Mouse (Mus musculus) kidney, postnatal 0 days (tissue): ENCODE data around the gene Samd11. TPM values are rescaled to one million over a fixed set of nuclear protein-coding genes. Genes with fewer than 3 reads are reported as not detected.

ENCODE experiments used
- ATAC-seq: fragments of 200-750 bp; cut with Nextera tagmentation; replicated peaks from 2 replicates; pipeline ENCODE4 v1.8.0; 2017; ENCODE audit warnings: low read depth, moderate number of reproducible peaks, moderate TSS enrichment, moderate library complexity; ENCODE audit not compliant: low FRiP score
- DNase-seq: peaks from one replicate; pipeline ENCODE4 v3.0.0-alpha.2; 2016; ENCODE audit warnings: low spot score
- H3K27ac ChIP-seq: fragments of 300-500 bp; sonication (generic); 2 replicates; pipeline ENCODE4 v1.5.1; 2014; ENCODE audit warnings: mild to moderate bottlenecking
- H3K27me3 ChIP-seq: fragments of 300-500 bp; sonication (generic); 2 replicates; pipeline ENCODE4 v1.6.1; 2014; ENCODE audit warnings: low read length, mixed read lengths; ENCODE audit not compliant: insufficient read depth
- H3K36me3 ChIP-seq: fragments of 300-500 bp; sonication (generic); 2 replicates; pipeline ENCODE4 v1.6.1; 2014; ENCODE audit warnings: low read length, mixed read lengths; ENCODE audit not compliant: insufficient read depth
- H3K4me1 ChIP-seq: fragments of 300-500 bp; sonication (generic); replicated peaks from 2 replicates; pipeline ENCODE4 v1.6.1; 2014; ENCODE audit warnings: antibody characterized with exemption, low read length, mixed read lengths; ENCODE audit not compliant: insufficient read depth
- H3K4me2 ChIP-seq: fragments of 300-500 bp; sonication (generic); 2 replicates; pipeline ENCODE4 v1.6.1; 2014; ENCODE audit warnings: mild to moderate bottlenecking, low read length, moderate library complexity, mixed read lengths
- H3K4me3 ChIP-seq: fragments of 300-500 bp; sonication (generic); replicated peaks from 2 replicates; pipeline ENCODE4 v1.5.1; 2014; ENCODE audit warnings: low read depth, low read length
- H3K9ac ChIP-seq: fragments of 300-500 bp; sonication (generic); 2 replicates; pipeline ENCODE4 v1.6.1; 2014; ENCODE audit warnings: low read depth, low read length
- H3K9me3 ChIP-seq: fragments of 300-500 bp; sonication (generic); replicated peaks from 2 replicates; pipeline ENCODE4 v1.6.1; 2016; ENCODE audit warnings: low read length, inconsistent platforms, mixed read lengths
- CTCF ChIP-seq: IDR thresholded peaks from 2 replicates; pipeline ENCODE4 v1.5.1; 2016; ENCODE audit warnings: antibody characterized with exemption, low read depth, mild to moderate bottlenecking, moderate library complexity
- WGBS: fragments of 180-500 bp; shearing (Covaris S2); extraction: QIAGEN DNeasy Blood & Tissue Kit; methylation state at CpG from one replicate; pipeline ENCODE4 v1.1.7; 2014; 5-methylcytosine and 5-hydroxymethylcytosine counted together
- polyA plus RNA-seq: library from polyadenylated mRNA; unstranded; fragments of >200 nt; fragmentation: Nextera tagmentation; extraction: Ambion mirVana; gene quantifications from 2 replicates; pipeline ENCODE4 v1.2.1, GENCODE M21; 2015

Samd11 gene
- polyA plus RNA-seq, result not detected in 2 replicates

DNA sequence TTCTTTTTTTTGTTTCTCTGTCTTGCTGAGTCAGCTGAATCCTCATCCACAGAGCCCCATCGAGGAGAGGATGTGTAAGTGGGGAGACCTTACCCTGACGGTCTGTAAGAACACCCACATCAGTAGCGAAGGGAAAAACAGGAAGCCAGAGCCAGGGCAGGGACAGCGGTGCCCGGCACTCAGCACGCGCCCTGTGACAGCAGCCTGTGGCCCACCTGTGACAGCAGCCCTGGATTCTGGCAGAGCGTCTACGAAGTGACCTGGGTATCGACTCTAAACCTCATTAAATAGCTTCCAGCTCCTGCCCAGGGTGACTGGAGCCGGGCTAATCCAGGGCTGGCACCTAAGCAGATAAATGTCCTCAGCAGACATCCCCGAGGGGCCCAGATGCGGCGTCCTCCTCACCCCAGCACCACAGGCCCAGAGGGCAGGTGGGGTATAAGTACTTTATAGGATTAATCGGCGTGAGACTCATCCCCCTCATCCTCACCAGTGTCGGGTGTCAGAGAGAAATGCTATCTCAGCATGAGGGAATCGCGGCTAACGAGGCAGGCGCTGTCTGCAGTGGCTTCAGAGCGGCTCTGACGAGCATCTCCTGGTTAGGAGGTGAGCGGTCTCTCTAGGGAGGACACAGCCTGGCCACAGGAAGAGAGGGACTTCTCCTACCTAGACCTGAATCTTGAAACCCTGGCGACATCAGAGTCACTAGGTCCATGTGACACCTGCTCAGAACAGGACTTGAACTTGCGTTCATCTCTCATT lies at the start of gene Samd11:
Samd11 (minus strand) TSS at position 580 of the 762 bp plus-strand sequence.
- Histone ChIP-seq H3K36me3 (no peaks in the 10 kb centered on the region), H3K27me3 (peaks cover 16% of the 10 kb centered on the region), H3K9ac (no peak within 1 kb of the TSS), H3K27ac (no peak within 1 kb of the TSS), H3K4me1 (0 out of 2 replicates have a peak, but pooled peaks cover 7% of the 10 kb centered on the region), H3K9me3 (no peaks in the 10 kb centered on the region), H3K4me3 (peak within 1 kb of the TSS; percentile 26; the same call in 1 of the 2 replicates), H3K4me2 (peak within 1 kb of the TSS; percentile 21; the same call in 1 of the 2 replicates)
- TF ChIP-seq CTCF, result no peak
- ATAC-seq (no peak; the same call in 1 of the 2 replicates), DNase-seq (no peak)
- 6% methylated on average over 26 of the region's 26 CpGs for WGBS

GRCm38 (mm10) chr4:156254361-156255077 lies 938 bp downstream of the Samd11 start:
- Histone ChIP-seq H3K4me1 (0 out of 2 replicates have a peak, but pooled peaks cover 7% of the 10 kb centered on the region), H3K4me2 (peak overlapping the region; percentile 21; the same call in 1 of the 2 replicates), H3K27ac (no peak overlapping the region), H3K9me3 (no peaks in the 10 kb centered on the region), H3K27me3 (peaks cover 16% of the 10 kb centered on the region), H3K9ac (no peak overlapping the region), H3K36me3 (no peaks in the 10 kb centered on the region), H3K4me3 (peak overlapping the region; percentile 26)
- WGBS, result 2% methylated on average over 30 of the region's 30 CpGs
- TF ChIP-seq CTCF, result no peak
- ATAC-seq (peak; percentile 53), DNase-seq (no peak)

GRCm38 (mm10) chr4:156253043-156253442 lies 2.4 kb downstream of the Samd11 start:
- no peak overlapping the region for H3K4me3 ChIP-seq
- no peak overlapping the region for H3K4me2 ChIP-seq
- 42% methylated on average over 7 of the region's 7 CpGs for WGBS
- no peak for ATAC-seq
- no peak overlapping the region for H3K27ac ChIP-seq
- no peak for DNase-seq
- peaks cover 16% of the 10 kb centered on the region for H3K27me3 ChIP-seq
- peaks cover under 1% of the 10 kb centered on the region; the same call in 1 of the 2 replicates for H3K36me3 ChIP-seq
- H3K4me1 ChIP-seq, result 0 out of 2 replicates have a peak, but pooled peaks cover 7% of the 10 kb centered on the region
- H3K9me3 ChIP-seq, result no peaks in the 10 kb centered on the region
- TF ChIP-seq CTCF, result no peak
- no peak overlapping the region for H3K9ac ChIP-seq

DNA sequence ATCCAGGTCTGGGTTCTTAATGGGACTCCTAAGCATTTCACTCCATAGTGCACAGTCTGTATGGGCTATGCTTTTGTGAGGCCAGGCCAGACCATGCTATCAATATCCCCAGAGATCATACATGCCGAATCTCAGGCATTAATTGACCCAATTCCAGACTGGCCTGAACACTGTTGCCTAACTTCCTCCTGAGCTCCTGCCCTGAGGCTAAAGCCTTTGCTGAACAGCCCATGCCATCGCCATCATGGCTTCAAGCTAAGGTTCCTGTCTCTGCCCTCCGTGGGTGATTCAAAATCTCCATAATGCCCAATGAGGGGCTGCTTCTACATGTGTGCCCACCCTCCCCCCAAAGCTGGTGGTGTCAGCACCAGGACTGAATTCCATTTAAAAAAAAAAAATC lies 2.8 kb downstream of the Samd11 start:
- TF ChIP-seq CTCF, result no peak
- Histone ChIP-seq H3K27me3 (peaks cover 16% of the 10 kb centered on the region), H3K4me3 (no peak overlapping the region), H3K36me3 (peaks cover 5% of the 10 kb centered on the region), H3K4me1 (0 out of 2 replicates have a peak, but pooled peaks cover 7% of the 10 kb centered on the region), H3K9ac (no peak overlapping the region), H3K4me2 (no peak overlapping the region), H3K9me3 (no peaks in the 10 kb centered on the region), H3K27ac (no peak overlapping the region)
- 37% methylated on average over 3 of the region's 3 CpGs for WGBS
- DNase-seq (no peak), ATAC-seq (no peak)

DNA sequence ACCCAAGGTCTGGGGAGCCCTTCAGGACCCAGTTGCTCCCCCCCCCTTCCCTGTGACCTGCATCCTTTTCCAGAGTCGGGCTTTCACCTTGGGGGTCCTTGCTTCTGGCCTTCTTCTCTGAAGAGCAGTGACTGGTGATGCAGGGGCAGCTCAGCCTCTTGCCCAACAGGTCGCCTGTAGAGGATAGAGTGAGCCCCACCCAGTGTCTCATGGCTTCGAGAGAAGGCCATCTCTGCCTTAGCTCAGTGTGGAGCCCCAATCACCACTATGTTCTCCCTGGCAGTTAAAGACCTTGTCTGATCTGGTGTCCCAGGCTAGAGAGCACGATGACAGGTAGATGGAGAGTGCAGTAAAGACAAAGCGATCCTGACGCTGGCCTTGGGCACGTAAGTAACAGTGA lies 3.3 kb downstream of the Samd11 start:
- H3K27ac ChIP-seq, result no peak overlapping the region
- ATAC-seq (no peak), DNase-seq (no peak)
- H3K36me3 ChIP-seq, result peaks cover 7% of the 10 kb centered on the region
- H3K4me2 ChIP-seq, result no peak overlapping the region
- peaks cover 16% of the 10 kb centered on the region for H3K27me3 ChIP-seq
- TF ChIP-seq CTCF, result no peak
- 31% methylated on average over 7 of the region's 7 CpGs for WGBS
- no peak overlapping the region for H3K4me3 ChIP-seq
- no peaks in the 10 kb centered on the region for H3K9me3 ChIP-seq
- no peak overlapping the region for H3K9ac ChIP-seq
- 0 out of 2 replicates have a peak, but pooled peaks cover 7% of the 10 kb centered on the region for H3K4me1 ChIP-seq

GRCm38 (mm10) chr4:156251081-156251480 lies 4.4 kb downstream of the Samd11 start:
- WGBS, result 58% methylated on average over 8 of the region's 8 CpGs
- no peak overlapping the region for H3K27ac ChIP-seq
- no peak overlapping the region for H3K4me2 ChIP-seq
- H3K27me3 ChIP-seq, result peaks cover 16% of the 10 kb centered on the region
- H3K36me3 ChIP-seq, result peaks cover 17% of the 10 kb centered on the region
- H3K4me3 ChIP-seq, result no peak overlapping the region
- no peaks in the 10 kb centered on the region for H3K9me3 ChIP-seq
- no peak for TF ChIP-seq CTCF
- H3K4me1 ChIP-seq, result 0 out of 2 replicates have a peak, but pooled peaks cover 7% of the 10 kb centered on the region
- H3K9ac ChIP-seq, result no peak overlapping the region
- DNase-seq (no peak), ATAC-seq (no peak; the same call in 1 of the 2 replicates)
